Mouse (Mus musculus) duodenum, adult 2 months (tissue): ENCODE results near the gene Slc2a10. TPM values are rescaled to one million over a fixed set of nuclear protein-coding genes. Genes with fewer than 3 reads are reported as not detected.

Source experiments
- polyA plus RNA-seq: library from polyadenylated mRNA; depleted of rRNA; stranded (reverse); fragments of >200 nt; gene quantifications from 2 replicates; pipeline ENCODE4 v1.2.3, GENCODE M21; 2012; ENCODE audit warnings: low replicate concordance; rRNA removed

The Slc2a10 gene
- 2.9 and 8.0 TPM in 2 replicates for polyA plus RNA-seq

DNA sequence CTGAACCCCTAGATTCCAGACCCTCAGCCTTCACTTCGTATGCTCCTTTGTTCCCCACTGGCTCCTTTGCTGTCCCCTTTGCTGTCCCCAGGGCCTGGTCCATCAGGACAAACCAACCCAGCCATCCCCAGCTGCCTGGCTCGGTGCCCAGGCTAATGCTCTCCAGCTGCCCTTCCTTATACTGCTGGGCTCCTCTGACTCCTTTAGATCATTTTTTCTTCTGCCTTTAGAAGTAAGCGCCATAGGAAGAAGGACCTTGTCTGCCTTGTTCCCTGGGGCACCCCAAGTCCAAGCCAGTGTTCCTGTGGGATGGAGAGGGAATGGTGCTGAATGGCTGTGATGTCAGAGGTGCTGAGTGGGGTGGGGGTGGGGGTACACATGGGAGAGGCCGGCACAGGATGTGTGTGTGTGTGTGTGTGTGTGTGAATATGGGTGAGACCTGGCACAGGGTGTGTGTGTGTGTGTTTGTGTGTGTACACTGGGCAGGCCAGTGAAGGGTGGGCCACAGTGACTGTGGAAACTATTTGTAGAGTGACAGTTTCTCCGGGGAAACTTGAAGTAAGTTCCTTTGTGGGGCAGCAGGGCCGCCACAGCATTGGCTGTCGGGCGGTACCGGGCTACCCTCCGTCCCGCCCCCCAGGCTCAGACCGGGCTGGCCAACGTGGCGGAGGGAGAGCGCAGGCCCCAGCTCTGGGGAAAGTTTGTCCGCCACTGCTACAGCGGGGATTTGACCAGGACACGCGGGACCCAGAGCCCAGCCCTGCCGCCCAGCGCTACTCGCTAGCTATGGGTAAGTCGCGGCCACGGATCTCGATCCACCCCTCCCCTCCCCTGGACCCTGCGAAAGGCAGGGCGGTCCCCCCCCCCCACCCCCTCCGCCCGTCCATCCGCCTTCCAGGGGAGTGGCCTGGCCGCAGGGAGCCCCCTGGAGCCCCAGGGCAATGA lies at the start of gene Slc2a10:
TSS of gene Slc2a10 (plus strand) at position 529 of the 945 bp plus-strand sequence.

DNA sequence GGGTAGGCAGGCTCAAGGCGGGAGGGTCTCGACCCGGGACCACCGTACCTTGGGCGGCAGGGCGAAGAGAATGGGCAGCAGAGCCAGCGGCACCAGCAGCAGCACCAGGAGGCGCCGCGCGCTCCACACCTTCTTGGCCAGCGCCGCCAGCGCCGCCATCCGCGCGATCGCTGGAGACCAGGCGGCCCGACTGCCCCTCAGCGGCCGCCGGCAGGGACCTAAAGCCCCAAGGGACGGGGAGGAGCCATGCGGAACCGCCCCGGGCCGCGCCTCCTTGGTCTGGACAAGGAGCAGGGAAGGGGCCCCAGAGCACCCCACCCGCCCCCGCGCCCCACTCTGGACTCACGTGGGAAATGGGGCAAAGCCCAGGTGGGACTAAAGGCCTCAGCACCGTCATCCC lies 30.6 kb upstream of the Slc2a10 start, which contains the start of gene Slc13a3:
TSS of gene Slc13a3 (minus strand) at position 228 of the 400 bp plus-strand sequence.

GRCm38 (mm10) chr2:165492648-165493553 lies 10.7 kb upstream of the Slc2a10 start, which contains the start of gene Trp53rka:
Gene Trp53rka (minus strand): TSS chr2:165493324.

Other genes with a start within 250 kb of the Slc2a10 start
- gene Slc35c2, start 215.9 kb upstream of the Slc2a10 start, polyA plus RNA-seq = 147 and 296 TPM in 2 replicates
- 38.8 and 72.5 TPM in 2 replicates for gene Elmo2, start 177.3 kb upstream of the Slc2a10 start, polyA plus RNA-seq
- gene Zfp663, start 135.1 kb upstream of the Slc2a10 start, polyA plus RNA-seq = not detected in 2 replicates
- gene Zfp334, start 115.5 kb upstream of the Slc2a10 start, polyA plus RNA-seq = 0.15 and 0.27 TPM in 2 replicates
- gene Ocstamp, start 103.4 kb upstream of the Slc2a10 start, polyA plus RNA-seq = 0.67 and 2.5 TPM in 2 replicates
- 0.11 and 0.70 TPM in 2 replicates for gene Slc13a3, start 30.6 kb upstream of the Slc2a10 start, polyA plus RNA-seq
- 7.7 and 15.2 TPM in 2 replicates for gene Trp53rka, start 10.5 kb upstream of the Slc2a10 start, polyA plus RNA-seq
- 1.1 and 21.4 TPM in 2 replicates for gene Eya2, start 91.2 kb downstream of the Slc2a10 start, polyA plus RNA-seq